Mouse (Mus musculus) cerebellum, postnatal 10 days (tissue): ENCODE measurements around the gene 9130409I23Rik.
"Not testable (repeated sequence)": the region's sequence is repeated elsewhere in the genome, so short reads cannot be mapped to it uniquely, and the experiment has no call there.

Experiments used
- DNase-seq, 2 experiments: peaks; one replicate each; pipeline ENCODE4 v3.0.0; 2021; ENCODE audit warnings: mixed read lengths in 2 of 2

The 9130409I23Rik gene

DNA sequence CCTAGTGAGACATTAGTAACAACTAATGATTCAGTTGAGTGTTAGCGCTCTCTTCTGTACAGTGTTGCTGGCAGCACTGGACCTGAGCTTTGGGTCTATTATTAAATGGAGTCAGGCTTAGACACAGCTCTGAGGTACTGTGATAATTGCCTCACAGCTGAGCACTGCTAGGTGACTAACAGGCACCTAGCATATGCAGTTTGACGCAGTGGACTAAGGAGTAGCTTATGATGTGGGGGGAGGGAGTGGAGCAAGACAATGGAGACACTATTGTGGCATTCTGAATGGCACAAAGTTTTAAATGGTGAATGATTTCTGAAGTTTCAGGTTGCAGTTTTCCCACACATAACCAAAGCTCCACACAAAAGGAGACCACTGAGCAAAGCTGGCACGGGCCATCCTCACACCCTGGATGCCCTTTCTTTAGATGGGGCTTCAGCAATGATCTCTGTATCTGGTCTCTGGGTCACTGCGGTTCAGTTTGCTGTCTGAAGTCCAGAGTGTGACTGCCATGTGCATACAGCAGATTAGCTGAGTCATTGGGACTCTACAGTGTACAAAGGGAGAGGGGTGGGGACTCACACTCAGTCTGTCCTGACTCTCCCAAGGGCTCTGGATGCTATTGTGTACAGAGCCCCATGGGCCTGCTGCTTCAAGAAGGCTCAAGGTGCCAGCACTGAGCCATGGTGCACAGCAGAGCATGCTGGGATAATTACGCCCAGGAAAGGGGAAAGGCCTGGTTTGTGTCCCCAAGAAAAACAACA is 15.8 kb upstream of the 9130409I23Rik start:
- not testable (repeated sequence) for DNase-seq

DNA sequence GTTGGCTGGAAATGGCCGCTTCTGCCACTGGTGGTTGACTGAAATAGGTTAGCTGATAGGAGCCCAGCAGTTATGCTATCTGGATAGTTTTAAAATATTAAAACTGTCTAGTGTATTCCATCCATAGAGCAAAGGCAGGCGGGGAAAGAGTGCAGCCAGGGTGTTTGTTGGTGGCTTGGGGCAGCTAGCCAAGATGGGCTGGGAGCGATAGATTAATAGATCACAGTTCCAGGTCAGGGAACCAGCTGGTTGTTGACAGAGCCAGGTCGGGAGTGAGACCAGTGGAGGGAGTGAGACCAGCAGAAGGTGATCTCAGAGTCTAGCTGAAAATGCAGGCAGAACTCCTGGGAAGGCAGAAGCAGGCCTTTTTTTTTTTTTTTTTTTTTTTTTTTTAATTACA is 13.4 kb upstream of the 9130409I23Rik start:
- DNase-seq = peak; percentile 53 to 60

DNA sequence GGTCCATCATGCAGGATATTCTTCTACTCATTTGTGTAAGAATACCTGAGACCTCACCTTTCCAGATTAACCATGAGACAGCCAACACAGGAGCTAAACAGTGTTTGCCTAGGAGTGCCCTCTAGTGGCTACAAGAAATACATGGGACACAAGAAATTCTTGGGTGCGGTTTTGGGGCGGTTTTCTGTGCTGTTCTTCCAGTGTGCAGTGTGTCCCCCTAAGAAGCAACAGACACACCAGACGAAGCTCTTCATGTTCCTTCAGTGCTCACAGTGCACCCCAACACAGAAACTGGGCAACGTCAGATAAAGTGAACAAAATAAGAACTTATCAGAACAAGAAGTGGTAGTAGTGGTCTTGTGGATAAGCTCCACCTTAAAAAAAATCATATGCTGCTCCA is 11.4 kb upstream of the 9130409I23Rik start:
- DNase-seq = peak; percentile 61 to 78

DNA sequence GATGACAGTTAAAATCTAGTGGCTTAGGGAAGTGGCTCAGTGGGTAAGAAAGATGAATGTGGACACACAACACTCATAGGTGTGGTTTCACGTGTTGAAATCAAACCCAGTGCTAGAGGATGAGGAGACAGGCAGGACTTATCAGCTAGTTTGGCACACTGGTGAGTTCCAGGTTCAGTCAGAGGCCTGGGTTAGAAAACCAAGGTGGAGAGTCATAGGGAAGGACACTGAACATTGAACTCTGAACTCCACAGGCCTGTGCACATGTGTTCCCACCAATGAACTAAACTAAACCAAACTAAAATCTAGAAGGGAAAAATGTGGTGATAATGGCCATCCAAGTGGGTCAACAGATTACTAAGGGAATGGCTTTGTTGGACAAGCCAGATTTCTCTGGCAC is 3.5 kb upstream of the 9130409I23Rik start:
- no peak for DNase-seq

DNA sequence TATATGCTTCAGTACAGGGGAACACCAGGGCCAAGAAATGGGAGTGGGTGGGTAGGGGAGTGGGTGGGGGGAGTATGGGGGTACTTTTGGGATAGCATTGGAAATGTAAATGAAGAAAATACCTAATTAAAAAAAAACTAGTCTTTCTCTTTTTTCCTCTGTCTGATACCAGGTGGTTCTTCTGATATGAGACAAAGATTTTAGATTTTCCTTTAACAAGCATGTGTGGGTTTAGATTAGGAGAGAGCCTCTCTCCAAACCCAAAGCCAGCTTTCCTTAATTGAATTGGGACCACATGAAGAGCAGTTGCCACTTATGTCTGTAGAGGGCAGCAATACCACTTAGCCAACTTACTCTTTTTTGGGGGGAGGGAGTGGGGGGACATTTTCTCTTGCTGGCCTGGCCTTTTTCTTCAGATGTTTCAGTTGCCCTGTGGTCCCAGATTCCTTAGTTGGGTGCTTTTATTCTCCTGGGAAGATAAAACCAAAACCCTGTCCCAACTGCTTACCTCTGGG is 1.7 kb upstream of the 9130409I23Rik start:
- peak in 1 of 2 experiments; percentile 21 for DNase-seq

- no peak for DNase-seq
Observed at GRCm38 (mm10) chr1:181052898-181053297, 1.9 kb downstream of the 9130409I23Rik start.

GRCm38 (mm10) chr1:181061784-181062485 is 10.9 kb downstream of the 9130409I23Rik start:
- DNase-seq = no peak

DNA sequence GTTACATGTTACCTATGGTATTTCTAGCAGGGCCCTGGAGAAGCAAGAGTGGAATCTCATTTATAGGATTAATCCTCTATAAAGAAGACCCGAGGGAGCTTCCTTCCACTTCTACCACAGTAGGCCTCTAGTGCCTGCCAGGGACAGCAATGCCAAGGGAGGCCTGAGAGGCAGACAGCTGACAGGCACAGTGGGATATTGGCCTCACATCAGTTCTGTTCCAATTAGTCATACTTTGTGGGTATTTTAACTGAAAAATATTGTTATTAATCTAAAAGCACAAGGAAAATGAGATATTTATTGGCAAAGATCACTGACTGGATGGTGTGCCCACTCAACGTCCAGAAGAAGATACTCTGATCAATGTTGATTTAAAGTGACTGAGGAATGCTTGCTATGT is 13.0 kb downstream of the 9130409I23Rik start:
- peak; percentile 59 to 70 for DNase-seq

GRCm38 (mm10) chr1:181064648-181065047 is 13.6 kb downstream of the 9130409I23Rik start:
- DNase-seq = peak; percentile 17 to 38

DNA sequence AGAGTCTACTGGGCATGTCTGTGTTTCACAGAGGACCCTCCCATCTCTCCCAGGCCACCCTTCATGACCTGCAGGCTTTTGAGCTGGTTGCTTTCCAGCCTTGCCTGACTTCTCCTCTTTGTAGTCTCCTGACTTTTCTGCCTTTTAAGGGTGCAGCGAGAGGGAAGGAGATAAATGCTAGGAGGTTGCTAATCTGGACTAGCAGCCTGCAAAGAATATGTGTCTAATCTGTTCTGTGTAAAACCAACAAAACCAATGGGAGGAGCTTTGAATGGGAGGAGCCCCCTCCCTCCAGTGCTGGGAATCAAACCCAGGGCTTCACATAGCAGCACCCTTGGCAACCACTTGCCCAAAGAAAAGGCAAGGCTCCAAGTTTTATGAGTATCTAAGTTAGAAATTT is 17.3 kb downstream of the 9130409I23Rik start:
- DNase-seq = no peak

DNA sequence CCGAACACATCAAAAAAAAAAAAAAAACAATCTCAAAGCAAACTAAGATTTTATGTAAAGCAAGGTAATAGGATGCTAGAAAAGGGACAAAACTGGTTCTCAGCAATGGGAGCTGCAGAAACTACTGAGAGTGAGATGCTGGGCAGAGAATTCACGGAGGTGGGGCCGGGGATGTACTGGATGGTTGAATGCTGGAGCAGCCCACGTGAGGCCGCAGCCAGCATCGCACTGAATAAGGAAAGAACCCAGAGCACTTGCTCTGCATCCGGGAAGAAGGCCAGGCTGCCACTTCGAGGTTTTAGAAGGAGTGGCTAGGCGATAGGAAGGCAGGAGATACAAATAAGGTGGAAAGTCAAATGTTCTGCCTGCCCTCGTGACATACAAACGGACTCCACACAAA is 18.6 kb downstream of the 9130409I23Rik start:
- no peak for DNase-seq

- DNase-seq = no peak
Observed at GRCm38 (mm10) chr1:181073075-181073474, 22.0 kb downstream of the 9130409I23Rik start.

GRCm38 (mm10) chr1:181084021-181084420 is 33.0 kb downstream of the 9130409I23Rik start:
- no peak for DNase-seq

- peak in 1 of 2 experiments; percentile 11 for DNase-seq
Observed at GRCm38 (mm10) chr1:181090048-181090447, 39.0 kb downstream of the 9130409I23Rik start.
